Mouse (Mus musculus) limb, embryonic 11.5 days (tissue): ENCODE data around the gene Pmvk. TPM values are rescaled to one million over a fixed set of nuclear protein-coding genes. Genes with fewer than 3 reads are reported as not detected.

Source experiments
- ATAC-seq: fragments of 200-750 bp; cut with Nextera tagmentation; 2 replicates; pipeline ENCODE4 v1.8.0; 2017; ENCODE audit warnings: low read depth; ENCODE audit not compliant: insufficient number of reproducible peaks, low FRiP score, low TSS enrichment
- DNase-seq: peaks from one replicate; pipeline ENCODE4 v3.0.0-alpha.2; 2015; ENCODE audit warnings: low spot score
- H3K27ac ChIP-seq: fragments of 300-500 bp; sonication (generic); replicated peaks from 2 replicates; pipeline ENCODE4 v1.5.1; 2014; ENCODE audit warnings: low read depth, mild to moderate bottlenecking, low read length
- H3K27me3 ChIP-seq: fragments of 300-500 bp; sonication (generic); 2 replicates; pipeline ENCODE4 v1.6.1; 2014; ENCODE audit warnings: mild to moderate bottlenecking, low read length, mixed read lengths; ENCODE audit not compliant: control insufficient read depth, insufficient read depth
- H3K36me3 ChIP-seq: fragments of 300-500 bp; sonication (generic); 2 replicates; pipeline ENCODE4 v1.6.1; 2014; ENCODE audit warnings: mild to moderate bottlenecking, low read length, moderate library complexity, mixed read lengths; ENCODE audit not compliant: control insufficient read depth, insufficient read depth
- H3K4me1 ChIP-seq: fragments of 300-500 bp; sonication (generic); 2 replicates; pipeline ENCODE4 v1.6.1; 2014; ENCODE audit warnings: low read length, mixed read lengths; ENCODE audit not compliant: control insufficient read depth, insufficient read depth
- H3K4me2 ChIP-seq: fragments of 300-500 bp; sonication (generic); 2 replicates; pipeline ENCODE4 v1.6.1; 2014; ENCODE audit warnings: low read depth, mild to moderate bottlenecking, moderate library complexity; ENCODE audit not compliant: severe bottlenecking
- H3K4me3 ChIP-seq: fragments of 300-500 bp; sonication (generic); 2 replicates; pipeline ENCODE4 v1.5.1; 2014; ENCODE audit warnings: low read depth, low read length
- H3K9ac ChIP-seq: fragments of 300-500 bp; sonication (generic); 2 replicates; pipeline ENCODE4 v1.6.1; 2014; ENCODE audit warnings: mild to moderate bottlenecking, low read length
- H3K9me3 ChIP-seq: fragments of 300-500 bp; sonication (generic); 2 replicates; pipeline ENCODE4 v1.6.1; 2016; ENCODE audit warnings: low read length; ENCODE audit not compliant: control insufficient read depth
- WGBS: fragments of 180-500 bp; shearing (Covaris S2); extraction: QIAGEN DNeasy Blood & Tissue Kit; methylation state at CpG from one replicate; pipeline ENCODE4 v1.1.7; 2014; 5-methylcytosine and 5-hydroxymethylcytosine counted together
- polyA plus RNA-seq: library from polyadenylated mRNA; unstranded; fragments of >200 nt; fragmentation: Nextera tagmentation; extraction: Ambion mirVana; gene quantifications from 2 replicates; pipeline ENCODE4 v1.2.1, GENCODE M21; 2014

The Pmvk gene
- polyA plus RNA-seq, 1 experiment from 2014 or later, result 58.6 TPM

GRCm38 (mm10) chr3:89417840-89418169, 36.5 kb upstream of the Pmvk start:
- no peak for DNase-seq
- peak overlapping the region; percentile 77 for H3K4me2 ChIP-seq
- no peaks in the 10 kb centered on the region for H3K9me3 ChIP-seq

GRCm38 (mm10) chr3:89418170-89418860, 36.0 kb upstream of the Pmvk start, which contains the start of the genes Cks1b and Shc1:
TSS of gene Cks1b (minus strand) at chr3:89418383.
TSS of gene Shc1 (plus strand) at chr3:89418443.
- Histone ChIP-seq H3K36me3 (peaks cover 20% of the 10 kb centered on the region), H3K27ac (peak within 1 kb of the TSS; percentile 92), H3K4me3 (peak within 1 kb of the TSS; percentile 70), H3K9me3 (no peaks in the 10 kb centered on the region), H3K27me3 (no peaks in the 10 kb centered on the region), H3K9ac (peak within 1 kb of the TSS; percentile 61), H3K4me1 (peaks cover 33% of the 10 kb centered on the region), H3K4me2 (peak within 1 kb of the TSS; percentile 90)
- WGBS, result under 1% methylated on average over 39 of the region's 39 CpGs
- ATAC-seq, result peak; percentile 92
- DNase-seq, result peak; percentile 97

More at GRCm38 (mm10) chr3:89417840-89418169, 36.5 kb upstream of the Pmvk start:
- Histone ChIP-seq H3K27ac (peak overlapping the region; percentile 92), H3K4me3 (peak overlapping the region; percentile 70), H3K27me3 (no peaks in the 10 kb centered on the region), H3K36me3 (peaks cover 20% of the 10 kb centered on the region), H3K4me1 (peaks cover 33% of the 10 kb centered on the region), H3K9ac (peak overlapping the region; percentile 61)
- peak; percentile 31 for ATAC-seq
- WGBS, result 0% methylated on average over 20 of the region's 20 CpGs

GRCm38 (mm10) chr3:89418861-89419250, 35.5 kb upstream of the Pmvk start:
- DNase-seq (peak; percentile 85), ATAC-seq (peak; percentile 11; the same call in 1 of the 2 replicates)
- H3K4me2 ChIP-seq, result peak overlapping the region; percentile 90
- peak overlapping the region; percentile 61 for H3K9ac ChIP-seq
- WGBS, result under 1% methylated on average over 16 of the region's 16 CpGs
- H3K27ac ChIP-seq, result peak overlapping the region; percentile 92
- peaks cover 33% of the 10 kb centered on the region for H3K4me1 ChIP-seq
- H3K4me3 ChIP-seq, result peak overlapping the region; percentile 70
- H3K27me3 ChIP-seq, result no peaks in the 10 kb centered on the region
- no peaks in the 10 kb centered on the region for H3K9me3 ChIP-seq
- peaks cover 20% of the 10 kb centered on the region for H3K36me3 ChIP-seq

DNA sequence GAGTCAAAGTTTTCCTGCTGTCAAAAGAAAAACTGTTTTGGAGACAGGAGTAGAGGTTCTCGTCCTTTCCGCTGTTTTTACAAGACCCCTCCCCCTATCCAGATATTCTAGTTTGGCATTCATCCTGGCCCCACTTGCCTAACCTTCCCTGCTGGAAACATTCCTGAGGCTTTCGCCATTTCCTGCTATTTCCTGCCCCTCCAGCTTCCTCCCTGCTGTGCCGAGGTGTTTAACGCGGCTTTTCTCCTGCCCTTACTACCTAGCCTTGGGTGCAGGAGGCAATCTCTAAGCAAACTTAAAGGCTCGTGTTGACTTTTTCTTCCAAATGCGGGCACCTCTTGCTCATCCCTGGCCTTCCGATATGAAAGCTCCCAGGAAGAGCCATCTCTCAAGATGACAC, 34.8 kb upstream of the Pmvk start:
- no peaks in the 10 kb centered on the region for H3K27me3 ChIP-seq
- peaks cover 33% of the 10 kb centered on the region for H3K4me1 ChIP-seq
- ATAC-seq (no peak), DNase-seq (peak; percentile 47)
- H3K9ac ChIP-seq, result peak overlapping the region; percentile 61
- peak overlapping the region; percentile 90 for H3K4me2 ChIP-seq
- 1% methylated on average over 9 of the region's 9 CpGs for WGBS
- H3K36me3 ChIP-seq, result peaks cover 19% of the 10 kb centered on the region
- H3K27ac ChIP-seq, result peak overlapping the region; percentile 92
- peak overlapping the region; percentile 70 for H3K4me3 ChIP-seq
- no peaks in the 10 kb centered on the region for H3K9me3 ChIP-seq

GRCm38 (mm10) chr3:89419981-89420380, 34.4 kb upstream of the Pmvk start:
- DNase-seq (peak; percentile 34), ATAC-seq (no peak)
- Histone ChIP-seq H3K9me3 (no peaks in the 10 kb centered on the region), H3K27ac (peak overlapping the region; percentile 92), H3K4me1 (peaks cover 33% of the 10 kb centered on the region), H3K9ac (peak overlapping the region; percentile 61), H3K4me2 (peak overlapping the region; percentile 90), H3K4me3 (peak overlapping the region; percentile 70), H3K36me3 (peaks cover 15% of the 10 kb centered on the region), H3K27me3 (no peaks in the 10 kb centered on the region)
- WGBS, result 12% methylated on average over 3 of the region's 3 CpGs

DNA sequence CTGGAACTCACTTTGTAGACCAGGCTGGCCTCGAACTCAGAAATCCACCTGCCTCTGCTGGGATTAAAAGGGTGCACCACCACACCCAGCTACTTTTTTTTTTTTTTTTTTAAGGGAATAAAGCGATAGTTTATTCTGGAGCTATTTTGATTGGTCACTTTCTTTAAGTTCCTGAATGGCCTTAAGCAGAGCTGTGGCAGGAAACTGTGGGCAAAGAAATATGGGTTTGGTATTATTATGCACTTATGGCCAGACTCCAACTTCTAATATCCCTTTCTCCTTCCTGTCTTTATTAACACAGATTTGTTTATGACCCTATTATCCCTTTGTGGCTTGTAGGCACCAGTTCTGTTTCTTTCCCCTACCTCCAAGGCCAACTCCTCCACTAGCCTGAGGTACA, 33.9 kb upstream of the Pmvk start:
- Histone ChIP-seq H3K4me1 (peaks cover 33% of the 10 kb centered on the region), H3K9me3 (no peaks in the 10 kb centered on the region), H3K4me2 (peak overlapping the region; percentile 90; the same call in 1 of the 2 replicates), H3K4me3 (no peak overlapping the region), H3K36me3 (peaks cover 12% of the 10 kb centered on the region), H3K9ac (no peak overlapping the region), H3K27ac (peak overlapping the region; percentile 64), H3K27me3 (no peaks in the 10 kb centered on the region)
- ATAC-seq (no peak), DNase-seq (no peak)
- 50% methylated on average over 2 of the region's 2 CpGs for WGBS

DNA sequence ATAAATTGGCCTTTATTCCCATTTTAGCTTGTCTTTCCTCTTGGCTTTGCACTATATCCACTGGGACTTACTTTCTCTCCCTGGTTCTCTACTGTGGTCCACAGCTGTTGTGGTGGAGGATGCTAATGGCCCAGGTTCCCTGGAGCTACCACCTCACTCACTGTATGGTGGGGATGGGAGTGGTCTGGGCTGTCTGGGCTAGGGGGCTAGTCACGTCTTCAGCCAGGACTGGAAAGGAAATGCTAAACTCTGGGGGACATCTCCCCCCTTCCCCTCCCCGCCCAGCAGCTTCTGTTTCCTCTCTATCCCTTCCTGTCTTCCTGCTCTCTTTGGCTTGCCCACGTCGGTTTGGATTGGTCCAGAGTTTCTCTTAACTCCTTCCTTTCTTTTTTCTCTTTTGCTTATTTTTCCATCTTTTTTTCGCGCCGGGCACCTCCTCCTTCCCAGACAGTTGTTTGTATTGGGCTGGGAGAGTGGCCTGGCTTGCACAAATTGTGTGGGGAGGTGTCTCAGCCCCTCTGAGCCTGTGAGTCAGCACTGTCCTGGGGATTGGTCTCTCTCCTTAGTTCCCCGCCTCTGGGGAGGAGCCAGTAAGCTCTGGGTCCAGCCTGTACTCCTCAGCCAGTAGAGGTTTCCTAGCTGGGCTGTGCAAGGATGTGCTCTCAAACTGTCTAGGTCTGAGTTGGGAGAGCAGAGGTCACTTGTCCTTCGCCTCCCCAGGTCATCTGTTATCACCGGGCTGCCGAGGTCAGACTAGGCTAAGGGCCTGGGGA, 33.2 kb upstream of the Pmvk start:
- Histone ChIP-seq H3K36me3 (peaks cover 7% of the 10 kb centered on the region; the same call in 1 of the 2 replicates), H3K9ac (peak overlapping the region; percentile 63), H3K27me3 (no peaks in the 10 kb centered on the region), H3K4me1 (peaks cover 33% of the 10 kb centered on the region), H3K4me2 (peak overlapping the region; percentile 90), H3K4me3 (peak overlapping the region; percentile 42), H3K9me3 (no peaks in the 10 kb centered on the region), H3K27ac (peak overlapping the region; percentile 64)
- peak; percentile 65 for ATAC-seq
- WGBS, result 1% methylated on average over 11 of the region's 11 CpGs
- DNase-seq, result peak; percentile 74

DNA sequence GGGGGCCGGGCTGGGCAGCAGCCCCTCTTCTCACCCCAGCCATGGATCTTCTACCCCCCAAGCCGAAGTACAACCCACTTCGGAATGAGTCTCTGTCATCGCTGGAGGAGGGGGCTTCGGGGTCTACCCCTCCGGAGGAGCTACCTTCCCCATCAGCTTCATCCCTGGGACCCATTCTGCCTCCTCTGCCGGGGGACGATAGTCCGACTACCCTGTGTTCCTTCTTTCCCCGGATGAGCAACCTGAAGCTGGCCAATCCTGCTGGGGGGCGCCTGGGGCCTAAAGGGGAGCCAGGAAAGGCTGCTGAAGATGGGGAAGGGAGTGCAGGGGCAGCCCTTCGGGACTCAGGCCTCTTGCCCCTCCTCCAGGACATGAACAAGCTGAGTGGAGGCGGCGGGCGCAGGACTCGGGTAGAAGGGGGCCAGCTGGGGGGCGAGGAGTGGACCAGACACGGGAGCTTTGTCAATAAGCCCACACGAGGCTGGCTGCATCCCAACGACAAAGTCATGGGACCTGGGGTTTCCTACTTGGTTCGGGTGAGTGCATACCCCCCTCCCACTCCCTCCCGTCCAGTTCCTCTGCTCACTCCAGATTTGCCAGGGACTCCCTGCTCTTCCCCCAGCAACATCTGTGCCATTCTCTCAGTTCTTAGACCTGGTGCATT, 32.4 kb upstream of the Pmvk start:
- H3K4me2 ChIP-seq, result peak overlapping the region; percentile 90
- peaks cover 3% of the 10 kb centered on the region; the same call in 1 of the 2 replicates for H3K36me3 ChIP-seq
- peak overlapping the region; percentile 63 for H3K9ac ChIP-seq
- H3K27ac ChIP-seq, result peak overlapping the region; percentile 64; the same call in 1 of the 2 replicates
- WGBS, result 5% methylated on average over 21 of the region's 22 CpGs
- peaks cover 27% of the 10 kb centered on the region for H3K4me1 ChIP-seq
- no peaks in the 10 kb centered on the region for H3K9me3 ChIP-seq
- H3K4me3 ChIP-seq, result peak overlapping the region; percentile 42
- no peak for ATAC-seq
- H3K27me3 ChIP-seq, result no peaks in the 10 kb centered on the region
- DNase-seq, result peak; percentile 27
